Mouse (Mus musculus) lung, embryonic 14.5 days (tissue): ENCODE measurements around the gene Cenpp. TPM values are rescaled to one million over a fixed set of nuclear protein-coding genes. Genes with fewer than 3 reads are reported as not detected.

Source experiments
- ATAC-seq: fragments of 200-750 bp; cut with Nextera tagmentation; 2 replicates; pipeline ENCODE4 v1.8.0; 2017; ENCODE audit warnings: mild to moderate bottlenecking, moderate TSS enrichment, moderate library complexity; ENCODE audit not compliant: insufficient read depth
- DNase-seq: peaks from one replicate; pipeline ENCODE4 v3.0.0-alpha.2; 2015
- H3K27ac ChIP-seq: fragments of 300-500 bp; sonication (generic); 2 replicates; pipeline ENCODE4 v1.5.1; 2014; ENCODE audit warnings: low read depth, mild to moderate bottlenecking, moderate library complexity
- H3K27me3 ChIP-seq: fragments of 300-500 bp; sonication (generic); 2 replicates; pipeline ENCODE4 v1.6.1; 2014; ENCODE audit warnings: low read length, control low read depth; ENCODE audit not compliant: insufficient read depth
- H3K36me3 ChIP-seq: fragments of 300-500 bp; sonication (generic); 2 replicates; pipeline ENCODE4 v1.6.1; 2014; ENCODE audit warnings: control low read depth; ENCODE audit not compliant: insufficient read depth
- H3K4me1 ChIP-seq: fragments of 300-500 bp; sonication (generic); 2 replicates; pipeline ENCODE4 v1.6.1; 2014; ENCODE audit warnings: antibody characterized with exemption, control low read depth; ENCODE audit not compliant: insufficient read depth
- H3K4me2 ChIP-seq: fragments of 300-500 bp; sonication (generic); 2 replicates; pipeline ENCODE4 v1.6.1; 2014; ENCODE audit warnings: mild to moderate bottlenecking
- H3K4me3 ChIP-seq: fragments of 300-500 bp; sonication (generic); 2 replicates; pipeline ENCODE4 v1.5.1; 2014; ENCODE audit warnings: low read depth, low read length
- H3K9ac ChIP-seq: fragments of 300-500 bp; sonication (generic); 2 replicates; pipeline ENCODE4 v1.6.1; 2014
- H3K9me3 ChIP-seq: fragments of 300-500 bp; sonication (generic); 2 replicates; pipeline ENCODE4 v1.6.1; 2016; ENCODE audit warnings: low read depth, low read length, control low read depth
- CTCF ChIP-seq: IDR thresholded peaks from 2 replicates; pipeline ENCODE4 v1.5.1; 2016; ENCODE audit warnings: antibody characterized with exemption, low read depth
- WGBS: fragments of 180-500 bp; shearing (Covaris S2); extraction: QIAGEN DNeasy Blood & Tissue Kit; methylation state at CpG from one replicate; pipeline ENCODE4 v1.1.7; 2014; 5-methylcytosine and 5-hydroxymethylcytosine counted together
- polyA plus RNA-seq: library from polyadenylated mRNA; unstranded; fragments of >200 nt; fragmentation: Nextera tagmentation; extraction: Ambion mirVana; gene quantifications from 2 replicates; pipeline ENCODE4 v1.2.1, GENCODE M21; 2014

Cenpp gene
- polyA plus RNA-seq, 1 experiment from 2014 or later, result 40.0 TPM

DNA sequence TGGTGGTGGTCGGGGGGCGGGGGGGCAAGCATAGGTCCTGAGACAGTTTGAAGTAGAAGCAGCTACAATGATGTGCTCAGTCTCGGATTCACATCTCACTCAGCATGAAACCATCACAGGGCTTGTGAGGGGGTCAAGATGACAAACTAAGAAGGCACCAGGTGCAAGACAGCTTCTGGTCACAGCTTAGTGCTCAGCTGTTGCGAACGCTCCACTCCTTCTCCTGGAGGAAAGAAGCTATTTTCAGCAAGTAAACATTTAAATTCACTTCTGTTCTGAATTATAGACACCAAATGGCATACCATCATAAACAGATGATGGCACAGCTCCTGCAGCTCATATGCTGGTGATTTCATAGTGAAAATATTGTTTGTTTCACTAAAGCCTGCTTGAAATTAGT lies 167.2 kb downstream of the Cenpp start:
- H3K27ac ChIP-seq, result no peak overlapping the region
- ATAC-seq, result peak; percentile 49; the same call in 1 of the 2 replicates
- H3K4me1 ChIP-seq, result peaks cover 9% of the 10 kb centered on the region; the same call in 1 of the 2 replicates
- H3K27me3 ChIP-seq, result no peaks in the 10 kb centered on the region
- H3K36me3 ChIP-seq, result no peaks in the 10 kb centered on the region
- no peaks in the 10 kb centered on the region for H3K9me3 ChIP-seq
- WGBS, result 55% methylated on average over 5 of the region's 5 CpGs
- H3K4me3 ChIP-seq, result no peak overlapping the region
- TF ChIP-seq CTCF, result no peak
- no peak overlapping the region for H3K9ac ChIP-seq
- no peak overlapping the region for H3K4me2 ChIP-seq
- DNase-seq, result no peak

DNA sequence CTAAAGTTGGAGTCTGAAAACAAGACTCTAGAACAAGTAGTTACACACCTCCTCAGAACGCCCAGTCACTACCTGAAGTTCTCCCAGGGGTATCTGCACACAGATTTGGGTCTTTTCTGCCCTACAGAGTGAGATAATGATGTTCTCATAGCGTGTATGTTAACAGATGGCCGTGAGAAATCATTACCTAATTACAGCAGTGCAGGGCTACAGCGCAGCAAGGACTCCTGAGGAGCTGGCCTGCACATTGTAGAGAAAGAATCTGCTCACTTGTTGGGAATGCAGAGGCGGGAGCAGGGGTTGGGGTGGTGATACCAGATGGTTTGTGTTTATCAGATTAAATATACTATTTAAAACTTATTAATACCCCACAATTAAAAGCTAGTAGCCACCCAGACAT lies 172.0 kb downstream of the Cenpp start:
- peak; percentile 42 for DNase-seq
- ATAC-seq, result peak; percentile 50; the same call in 1 of the 2 replicates
- H3K27ac ChIP-seq, result peak overlapping the region; percentile 96

DNA sequence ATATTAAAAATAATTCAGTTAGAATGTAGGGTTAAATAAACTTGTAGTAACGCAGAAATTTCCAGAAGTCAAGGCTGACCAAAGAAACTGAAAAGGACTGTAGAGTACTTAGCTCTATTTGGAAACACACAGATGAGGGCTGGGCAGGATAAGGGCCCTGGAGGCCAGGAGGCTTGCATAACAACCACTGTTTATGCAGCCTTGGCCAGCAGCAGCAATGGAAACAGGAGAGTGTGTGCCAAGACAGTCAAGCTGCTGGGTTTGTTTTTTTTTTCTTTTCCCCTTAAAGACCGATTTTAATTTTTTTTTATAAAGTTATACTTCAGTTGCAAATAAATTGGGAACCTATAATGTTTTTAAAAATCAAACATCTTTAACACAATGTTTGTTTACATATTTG lies 172.5 kb downstream of the Cenpp start:
- Histone ChIP-seq H3K4me1 (peaks cover 12% of the 10 kb centered on the region), H3K4me2 (no peak overlapping the region), H3K9ac (no peak overlapping the region), H3K27me3 (no peaks in the 10 kb centered on the region), H3K9me3 (no peaks in the 10 kb centered on the region), H3K27ac (peak overlapping the region; percentile 84), H3K36me3 (no peaks in the 10 kb centered on the region), H3K4me3 (no peak overlapping the region)
- no peak for TF ChIP-seq CTCF
- 39% methylated on average over 2 of the region's 2 CpGs for WGBS
- DNase-seq (peak; percentile 93), ATAC-seq (peak; percentile 97)

More for the DNA sequence above, 172.0 kb downstream of the Cenpp start:
- H3K9me3 ChIP-seq, result no peaks in the 10 kb centered on the region
- H3K4me3 ChIP-seq, result no peak overlapping the region
- no peak for TF ChIP-seq CTCF
- H3K9ac ChIP-seq, result no peak overlapping the region; the same call in 1 of the 2 replicates
- WGBS, result 61% methylated on average over 5 of the region's 5 CpGs
- H3K27me3 ChIP-seq, result no peaks in the 10 kb centered on the region
- H3K4me2 ChIP-seq, result no peak overlapping the region
- peaks cover 13% of the 10 kb centered on the region for H3K4me1 ChIP-seq
- H3K36me3 ChIP-seq, result no peaks in the 10 kb centered on the region

DNA sequence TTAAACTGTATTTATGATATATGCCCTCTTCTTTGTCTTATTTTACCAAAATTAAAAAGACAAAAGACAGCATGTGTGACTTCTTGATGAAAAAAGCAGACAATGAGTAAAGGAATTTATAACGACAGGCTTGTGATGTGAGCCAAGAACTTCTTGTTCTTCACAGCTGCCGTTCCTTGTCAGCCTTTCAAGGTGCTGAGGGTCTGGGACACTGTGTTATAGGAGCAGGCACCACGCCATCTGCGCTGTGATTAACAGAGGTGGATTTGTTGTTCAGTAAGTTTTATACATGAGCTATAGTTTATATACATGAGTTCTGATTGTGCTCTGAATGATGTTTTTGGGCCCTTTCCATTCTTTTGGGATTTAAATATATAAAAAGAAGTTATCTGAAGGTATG lies 173.2 kb downstream of the Cenpp start:
- peaks cover 10% of the 10 kb centered on the region for H3K4me1 ChIP-seq
- DNase-seq (no peak), ATAC-seq (no peak)
- peak overlapping the region; percentile 84 for H3K27ac ChIP-seq
- no peak overlapping the region for H3K4me2 ChIP-seq
- no peaks in the 10 kb centered on the region for H3K27me3 ChIP-seq
- no peaks in the 10 kb centered on the region for H3K9me3 ChIP-seq
- no peak for TF ChIP-seq CTCF
- H3K36me3 ChIP-seq, result no peaks in the 10 kb centered on the region
- no peak overlapping the region for H3K9ac ChIP-seq
- H3K4me3 ChIP-seq, result no peak overlapping the region
- 64% methylated on average over 4 of the region's 4 CpGs for WGBS

DNA sequence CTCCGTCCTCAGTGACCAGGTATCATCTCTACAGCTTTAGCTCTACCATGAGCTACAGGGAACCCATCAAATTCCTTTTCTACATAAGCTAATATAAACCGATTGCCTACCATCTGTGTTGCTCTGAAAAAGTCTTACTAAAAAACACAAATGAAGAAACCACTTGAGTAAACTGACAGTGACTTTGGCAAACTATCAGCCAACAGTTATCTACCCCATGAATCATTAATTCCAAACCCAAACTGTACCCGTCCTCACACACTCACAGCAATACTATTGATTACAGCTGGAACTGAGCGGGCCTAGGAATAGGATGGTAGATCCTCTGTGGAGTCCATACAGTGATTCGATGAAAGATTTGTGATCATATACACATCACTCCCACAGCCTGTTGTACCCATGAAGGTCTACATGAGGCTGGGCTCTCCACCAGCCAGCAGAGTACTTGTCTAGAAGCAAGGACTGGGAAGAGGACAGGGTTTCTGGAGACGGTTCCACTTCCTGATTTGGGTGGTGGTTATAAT lies 173.7 kb downstream of the Cenpp start:
- no peaks in the 10 kb centered on the region for H3K36me3 ChIP-seq
- no peak for ATAC-seq
- WGBS, result 80% methylated on average over 6 of the region's 6 CpGs
- no peak overlapping the region for H3K4me2 ChIP-seq
- no peak for TF ChIP-seq CTCF
- no peak overlapping the region for H3K4me3 ChIP-seq
- no peak for DNase-seq
- H3K4me1 ChIP-seq, result peaks cover 10% of the 10 kb centered on the region
- H3K27me3 ChIP-seq, result no peaks in the 10 kb centered on the region
- H3K9ac ChIP-seq, result no peak overlapping the region
- no peaks in the 10 kb centered on the region for H3K9me3 ChIP-seq
- H3K27ac ChIP-seq, result peak overlapping the region; percentile 84

DNA sequence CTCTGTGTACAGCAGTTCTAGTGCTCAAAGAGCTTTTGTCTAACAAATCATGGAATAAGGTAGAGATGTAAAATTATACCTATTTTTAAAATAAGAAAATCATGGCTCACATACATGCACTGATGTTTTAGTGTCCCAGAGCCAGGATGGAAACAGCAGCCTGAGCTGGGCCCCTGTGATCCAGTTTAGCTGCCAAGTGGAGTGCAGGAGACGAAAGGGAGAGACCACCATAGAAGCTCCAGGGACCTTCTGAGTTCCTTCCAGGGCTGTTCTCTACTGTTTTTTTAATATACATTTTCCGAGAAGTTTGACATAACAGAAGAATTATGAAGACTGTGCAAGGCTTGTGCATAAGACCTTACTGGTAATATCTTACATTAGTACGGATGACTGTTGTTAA lies 174.7 kb downstream of the Cenpp start:
- TF ChIP-seq CTCF, result no peak
- no peak overlapping the region for H3K4me2 ChIP-seq
- peaks cover 10% of the 10 kb centered on the region for H3K4me1 ChIP-seq
- no peak overlapping the region for H3K9ac ChIP-seq
- no peak for ATAC-seq
- peak; percentile 44 for DNase-seq
- H3K36me3 ChIP-seq, result no peaks in the 10 kb centered on the region
- no peak overlapping the region for H3K4me3 ChIP-seq
- H3K27ac ChIP-seq, result no peak overlapping the region
- no peaks in the 10 kb centered on the region for H3K9me3 ChIP-seq
- no peaks in the 10 kb centered on the region for H3K27me3 ChIP-seq
- WGBS, result 56% methylated on average over 3 of the region's 3 CpGs

DNA sequence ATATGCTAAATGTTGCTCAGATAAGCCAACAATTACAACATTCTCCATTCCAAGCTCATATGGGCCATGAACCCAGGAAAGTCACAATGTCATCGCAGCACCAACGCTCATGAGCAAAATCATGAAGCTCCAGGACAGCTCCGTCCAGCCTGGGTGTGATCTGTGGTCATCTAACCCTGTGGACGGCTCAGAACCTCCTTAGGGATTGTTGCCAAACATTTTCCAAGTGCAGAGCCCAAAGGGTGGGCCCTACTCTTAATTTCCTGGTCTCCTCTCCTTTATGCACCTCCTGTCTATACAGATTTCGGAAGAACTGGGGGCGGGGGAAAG lies 179.9 kb downstream of the Cenpp start:
- no peaks in the 10 kb centered on the region for H3K9me3 ChIP-seq

More for the DNA sequence above, 179.9 kb downstream of the Cenpp start:
- H3K9ac ChIP-seq, result no peak overlapping the region
- peak; percentile 35; the same call in 1 of the 2 replicates for ATAC-seq
- no peak overlapping the region for H3K4me3 ChIP-seq
- no peaks in the 10 kb centered on the region for H3K36me3 ChIP-seq
- H3K27me3 ChIP-seq, result no peaks in the 10 kb centered on the region
- no peaks in the 10 kb centered on the region for H3K4me1 ChIP-seq
- no peak overlapping the region for H3K4me2 ChIP-seq
- 73% methylated on average over 6 of the region's 6 CpGs for WGBS
- DNase-seq, result no peak
- peak overlapping the region; percentile 56; the same call in 1 of the 2 replicates for H3K27ac ChIP-seq
- TF ChIP-seq CTCF, result no peak
